Mouse (Mus musculus) stomach, embryonic 14.5 days (tissue): ENCODE results near the gene Szt2. TPM values are rescaled to one million over a fixed set of nuclear protein-coding genes. Genes with fewer than 3 reads are reported as not detected.
A peak's percentile ranks its signal among the peaks of the same experiment; 100 is the strongest.

Experiments
- ATAC-seq: fragments of 200-750 bp; cut with Nextera tagmentation; 2 replicates; pipeline ENCODE4 v1.8.0; 2017; ENCODE audit warnings: low read depth, moderate TSS enrichment; ENCODE audit not compliant: insufficient number of reproducible peaks, insufficient read depth, low FRiP score
- H3K27ac ChIP-seq: fragments of 300-500 bp; sonication (generic); 2 replicates; pipeline ENCODE4 v1.5.1; 2014; ENCODE audit warnings: mild to moderate bottlenecking, low read length, moderate library complexity, mixed read lengths
- H3K27me3 ChIP-seq: fragments of 300-500 bp; sonication (generic); 2 replicates; pipeline ENCODE4 v1.6.1; 2014; ENCODE audit warnings: low read length, control low read depth, mixed read lengths; ENCODE audit not compliant: control insufficient read depth, insufficient read depth
- H3K36me3 ChIP-seq: fragments of 300-500 bp; sonication (generic); 2 replicates; pipeline ENCODE4 v1.6.1; 2014; ENCODE audit warnings: mild to moderate bottlenecking, control low read depth, low read length, moderate library complexity, mixed read lengths; ENCODE audit not compliant: control insufficient read depth, insufficient read depth
- H3K4me1 ChIP-seq: fragments of 300-500 bp; sonication (generic); 2 replicates; pipeline ENCODE4 v1.6.1; 2014; ENCODE audit warnings: low read length, control low read depth, mixed read lengths; ENCODE audit not compliant: control insufficient read depth, insufficient read depth
- H3K4me2 ChIP-seq: fragments of 300-500 bp; sonication (generic); replicated peaks from 2 replicates; pipeline ENCODE4 v1.6.1; 2014; ENCODE audit warnings: low read depth, low read length, control low read depth
- H3K4me3 ChIP-seq: fragments of 300-500 bp; sonication (generic); 2 replicates; pipeline ENCODE4 v1.5.1; 2014; ENCODE audit warnings: low read depth, low read length, control low read depth
- H3K9ac ChIP-seq: fragments of 300-500 bp; sonication (generic); replicated peaks from 2 replicates; pipeline ENCODE4 v1.6.1; 2014; ENCODE audit warnings: low read depth, mild to moderate bottlenecking, control low read depth, low read length, moderate library complexity, mixed read lengths
- H3K9me3 ChIP-seq: fragments of 300-500 bp; sonication (generic); 2 replicates; pipeline ENCODE4 v1.6.1; 2016; ENCODE audit warnings: low read depth, low read length, control low read depth; ENCODE audit not compliant: control insufficient read depth
- WGBS: fragments of 180-500 bp; shearing (Covaris S2); extraction: QIAGEN DNeasy Blood & Tissue Kit; methylation state at CpG from one replicate; pipeline ENCODE4 v1.1.7; 2014; 5-methylcytosine and 5-hydroxymethylcytosine counted together
- polyA plus RNA-seq: library from polyadenylated mRNA; unstranded; fragments of >200 nt; fragmentation: Nextera tagmentation; extraction: Ambion mirVana; gene quantifications from 2 replicates; pipeline ENCODE4 v1.2.1, GENCODE M21; 2014

The Szt2 gene
- polyA plus RNA-seq, 1 experiment from 2014 or later = 14.5 TPM

DNA sequence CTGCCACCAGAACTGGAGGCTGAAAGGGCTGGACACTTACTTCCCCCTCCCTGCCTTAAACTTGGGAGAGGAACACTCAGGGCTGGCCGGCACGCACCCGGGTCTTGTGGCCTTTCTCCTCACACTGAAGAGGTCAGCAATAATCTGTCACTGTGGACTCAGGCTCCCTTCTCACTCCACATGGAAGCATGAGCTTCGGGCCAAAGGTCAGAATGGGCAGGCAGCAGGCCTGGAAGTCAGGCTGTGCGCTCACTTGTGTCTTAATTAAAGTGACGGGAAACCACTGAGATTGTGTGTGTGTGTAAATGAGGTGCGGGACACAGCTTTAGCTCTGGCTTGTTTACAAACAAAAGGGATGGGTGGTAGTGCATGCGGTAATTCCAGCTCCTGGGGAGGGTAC lies 23.3 kb upstream of the Szt2 start:
- H3K9ac ChIP-seq = no peak overlapping the region
- WGBS = 70% methylated on average over 8 of the region's 8 CpGs
- peaks cover 39% of the 10 kb centered on the region for H3K36me3 ChIP-seq
- no peaks in the 10 kb centered on the region for H3K9me3 ChIP-seq
- H3K4me1 ChIP-seq = peaks cover 33% of the 10 kb centered on the region
- ATAC-seq = no peak
- no peak overlapping the region for H3K4me3 ChIP-seq
- H3K4me2 ChIP-seq = no peak overlapping the region
- no peaks in the 10 kb centered on the region for H3K27me3 ChIP-seq
- H3K27ac ChIP-seq = no peak overlapping the region

DNA sequence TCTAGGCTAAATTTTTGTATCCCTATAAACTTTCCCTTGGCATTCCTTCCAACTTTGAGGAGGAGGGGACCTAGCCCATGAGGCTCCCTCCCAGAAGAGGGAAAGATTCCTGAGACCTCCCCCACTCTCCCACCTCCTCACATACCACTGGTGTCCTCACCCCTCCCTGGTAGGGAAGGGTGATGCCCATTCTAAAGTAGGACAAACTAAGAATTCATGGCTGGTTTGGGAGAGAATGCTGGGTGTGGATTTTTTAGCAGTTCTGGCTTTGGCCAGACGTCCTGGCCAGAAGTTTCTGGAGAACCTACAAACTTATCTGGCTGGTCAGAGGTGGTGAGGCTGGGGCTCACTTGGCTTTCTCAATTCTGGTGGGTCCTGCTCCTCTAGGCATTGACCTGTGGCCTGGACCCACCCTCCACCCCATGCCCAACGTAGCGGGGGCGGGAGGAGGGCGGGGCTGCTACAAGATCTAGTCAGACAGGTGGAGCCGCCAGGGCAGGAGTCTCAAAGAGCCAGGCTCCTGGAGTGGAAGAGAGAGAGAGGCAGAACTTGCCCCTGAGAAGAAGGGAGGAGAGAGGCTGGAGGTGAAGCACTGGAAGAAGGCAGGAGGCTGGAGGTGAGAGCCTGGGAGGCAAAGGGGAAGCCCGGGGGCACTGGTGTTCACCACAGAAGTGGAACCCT lies 20.3 kb upstream of the Szt2 start:
- Histone ChIP-seq H3K4me3 (peak overlapping the region; percentile 76), H3K27me3 (no peaks in the 10 kb centered on the region), H3K9ac (no peak overlapping the region), H3K4me1 (peaks cover 23% of the 10 kb centered on the region; the same call in 1 of the 2 replicates), H3K4me2 (peak overlapping the region; percentile 88), H3K36me3 (peaks cover 33% of the 10 kb centered on the region), H3K9me3 (no peaks in the 10 kb centered on the region), H3K27ac (peak overlapping the region; percentile 18; the same call in 1 of the 2 replicates)
- ATAC-seq = no peak
- WGBS = 28% methylated on average over 7 of the region's 7 CpGs

DNA sequence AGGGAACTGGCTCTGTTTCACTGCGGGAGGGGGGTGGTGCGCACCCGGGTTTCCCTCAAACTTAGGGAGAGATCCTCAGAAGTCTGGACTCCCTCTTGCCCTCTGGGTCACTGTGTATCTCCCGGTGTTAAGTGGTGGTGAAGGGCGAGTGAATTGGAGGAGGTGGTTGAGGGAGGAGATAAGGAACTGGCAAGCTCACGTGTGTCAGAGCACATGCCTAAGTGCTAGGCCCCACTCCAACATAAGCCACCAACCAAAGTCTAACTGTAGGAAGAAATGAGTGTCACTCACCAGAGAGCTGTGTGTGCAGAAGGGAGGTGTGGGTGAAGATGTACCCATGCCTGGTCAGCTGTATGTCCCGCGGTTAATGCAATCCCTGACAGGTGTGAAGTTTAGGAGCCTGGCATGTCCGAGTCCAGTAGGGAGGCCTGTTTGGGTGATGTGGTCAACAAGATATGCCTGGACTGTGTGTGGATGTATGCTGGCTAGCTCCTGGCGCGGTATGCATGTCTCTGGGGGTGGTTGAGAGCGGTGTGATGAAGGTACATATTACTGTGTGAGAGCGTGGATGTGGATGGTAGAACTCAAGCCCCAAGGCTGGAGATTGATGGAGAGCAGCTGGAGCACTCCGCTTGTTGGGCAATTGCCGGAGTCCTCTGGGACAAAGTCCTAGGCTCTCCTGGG lies 19.6 kb upstream of the Szt2 start:
- peak overlapping the region; percentile 88 for H3K4me2 ChIP-seq
- peak overlapping the region; percentile 87; the same call in 1 of the 2 replicates for H3K27ac ChIP-seq
- peak; percentile 11; the same call in 1 of the 2 replicates for ATAC-seq
- H3K4me3 ChIP-seq = peak overlapping the region; percentile 76
- no peaks in the 10 kb centered on the region for H3K9me3 ChIP-seq
- H3K9ac ChIP-seq = peak overlapping the region; percentile 76
- 32% methylated on average over 15 of the region's 15 CpGs for WGBS
- peaks cover 29% of the 10 kb centered on the region for H3K36me3 ChIP-seq
- H3K27me3 ChIP-seq = no peaks in the 10 kb centered on the region
- H3K4me1 ChIP-seq = peaks cover 23% of the 10 kb centered on the region; the same call in 1 of the 2 replicates

- H3K27ac ChIP-seq = peak within 1 kb of the TSS; percentile 87
- under 1% methylated on average over 21 of the region's 31 CpGs for WGBS
- H3K9ac ChIP-seq = peak within 1 kb of the TSS; percentile 76
- peak within 1 kb of the TSS; percentile 76 for H3K4me3 ChIP-seq
- H3K9me3 ChIP-seq = no peaks in the 10 kb centered on the region
- H3K36me3 ChIP-seq = peaks cover 21% of the 10 kb centered on the region
- peak; percentile 96 for ATAC-seq
- H3K4me1 ChIP-seq = peaks cover 23% of the 10 kb centered on the region; the same call in 1 of the 2 replicates
- H3K4me2 ChIP-seq = peak within 1 kb of the TSS; percentile 88
- no peaks in the 10 kb centered on the region for H3K27me3 ChIP-seq
Measured at GRCm38 (mm10) chr4:118427768-118428451, 18.8 kb upstream of the Szt2 start, which contains the start of gene Elovl1. Gene Elovl1, plus strand, starts transcription at chr4:118428093.

DNA sequence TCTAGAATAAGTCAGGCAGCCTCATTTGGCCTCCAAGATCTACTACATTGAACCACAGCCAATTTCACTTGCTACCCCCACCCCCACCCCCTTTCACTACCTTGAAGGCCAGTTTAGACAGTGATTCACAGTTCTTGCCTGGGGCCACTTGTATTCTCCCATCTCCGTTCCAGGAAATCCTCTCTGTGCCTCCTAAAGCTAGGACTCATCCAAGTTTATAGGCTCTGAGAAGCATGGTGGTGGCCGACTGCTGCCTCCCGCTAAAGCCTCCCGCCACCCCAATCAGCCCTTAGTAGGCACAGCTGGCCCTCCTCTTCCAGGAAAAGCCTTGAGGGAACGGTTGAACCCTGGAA lies 18.3 kb upstream of the Szt2 start:
- ATAC-seq = no peak
- H3K9me3 ChIP-seq = no peaks in the 10 kb centered on the region
- peaks cover 19% of the 10 kb centered on the region for H3K36me3 ChIP-seq
- peaks cover 23% of the 10 kb centered on the region; the same call in 1 of the 2 replicates for H3K4me1 ChIP-seq
- H3K27ac ChIP-seq = peak overlapping the region; percentile 87
- no peaks in the 10 kb centered on the region for H3K27me3 ChIP-seq
- H3K9ac ChIP-seq = peak overlapping the region; percentile 76; the same call in 1 of the 2 replicates
- peak overlapping the region; percentile 76 for H3K4me3 ChIP-seq
- 3% methylated on average over 5 of the region's 5 CpGs for WGBS
- peak overlapping the region; percentile 88 for H3K4me2 ChIP-seq

- Histone ChIP-seq H3K36me3 (peaks cover 6% of the 10 kb centered on the region), H3K9ac (no peak overlapping the region), H3K4me1 (peaks cover 23% of the 10 kb centered on the region; the same call in 1 of the 2 replicates), H3K4me3 (no peak overlapping the region), H3K27me3 (no peaks in the 10 kb centered on the region), H3K4me2 (no peak overlapping the region), H3K9me3 (no peaks in the 10 kb centered on the region), H3K27ac (no peak overlapping the region)
- no peak for ATAC-seq
- WGBS = 93% methylated on average over 1 of the region's 1 CpGs
Measured at GRCm38 (mm10) chr4:118425374-118425773, 16.3 kb upstream of the Szt2 start.

- WGBS = 62% methylated on average over 4 of the region's 4 CpGs
Measured at GRCm38 (mm10) chr4:118424541-118425160, 15.6 kb upstream of the Szt2 start.

DNA sequence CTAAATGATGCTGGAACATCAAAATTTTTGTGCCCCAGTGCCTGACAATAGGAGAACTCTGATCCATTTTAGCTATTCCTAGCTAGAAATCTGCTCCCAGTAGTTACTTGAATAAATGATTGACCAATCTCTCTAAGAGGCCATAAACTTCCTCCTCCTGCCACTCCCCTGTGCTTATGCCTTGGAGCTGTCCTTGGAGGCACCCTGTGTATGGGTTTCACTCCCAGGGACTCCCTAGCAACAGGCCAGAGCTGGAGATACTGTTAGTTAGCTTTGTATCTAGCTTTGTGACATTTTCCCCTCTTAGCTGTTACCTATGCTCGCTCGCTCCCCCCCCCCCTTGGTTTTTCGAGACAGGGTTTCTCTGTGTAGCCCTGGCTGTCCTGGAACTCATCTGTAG lies 12.3 kb upstream of the Szt2 start:
- Histone ChIP-seq H3K4me2 (no peak overlapping the region), H3K4me3 (no peak overlapping the region), H3K27ac (no peak overlapping the region), H3K9me3 (no peaks in the 10 kb centered on the region), H3K9ac (no peak overlapping the region), H3K4me1 (no peaks in the 10 kb centered on the region), H3K36me3 (peaks cover 14% of the 10 kb centered on the region), H3K27me3 (no peaks in the 10 kb centered on the region)
- WGBS = 95% methylated on average over 3 of the region's 3 CpGs
- ATAC-seq = no peak

More at GRCm38 (mm10) chr4:118424541-118425160, 15.6 kb upstream of the Szt2 start:
- Histone ChIP-seq H3K36me3 (peaks cover 10% of the 10 kb centered on the region), H3K9ac (no peak overlapping the region), H3K27ac (no peak overlapping the region), H3K9me3 (no peaks in the 10 kb centered on the region), H3K4me1 (peaks cover 17% of the 10 kb centered on the region; the same call in 1 of the 2 replicates), H3K4me3 (no peak overlapping the region), H3K27me3 (no peaks in the 10 kb centered on the region), H3K4me2 (no peak overlapping the region)
- no peak for ATAC-seq
